Mouse (Mus musculus) intestine, embryonic 14.5 days (tissue): ENCODE results near the gene Efemp2. TPM values are rescaled to one million over a fixed set of nuclear protein-coding genes. Genes with fewer than 3 reads are reported as not detected.

ENCODE experiments used
- polyA plus RNA-seq: library from polyadenylated mRNA; unstranded; fragments of >200 nt; fragmentation: Nextera tagmentation; extraction: Ambion mirVana; gene quantifications from 2 replicates; pipeline ENCODE4 v1.2.1, GENCODE M21; 2014

The Efemp2 gene
- polyA plus RNA-seq, 1 experiment from 2014 or later, result 136 TPM

Other genes starting within 250 kb of the Efemp2 start
- gene Pacs1, start 200.8 kb upstream of the Efemp2 start, polyA plus RNA-seq, result 22.9 and 23.4 TPM in 2 replicates
- 321 and 334 TPM in 2 replicates for gene Sf3b2, start 178.5 kb upstream of the Efemp2 start, polyA plus RNA-seq
- 2.9 and 3.3 TPM in 2 replicates for gene Gal3st3, start 175.6 kb upstream of the Efemp2 start, polyA plus RNA-seq
- gene Catsper1, start 138.2 kb upstream of the Efemp2 start, polyA plus RNA-seq, result not detected in 2 replicates
- 1.8 and 2.5 TPM in 2 replicates for gene Cst6, start 124.4 kb upstream of the Efemp2 start, polyA plus RNA-seq
- gene Eif1ad, start 107.2 kb upstream of the Efemp2 start, polyA plus RNA-seq, result 55.4 and 59.7 TPM in 2 replicates
- 499 and 514 TPM in 2 replicates for gene Banf1, start 106.8 kb upstream of the Efemp2 start, polyA plus RNA-seq
- gene Sart1, start 85.3 kb upstream of the Efemp2 start, polyA plus RNA-seq, result 57.1 and 69.1 TPM in 2 replicates
- gene Tsga10ip, start 71.4 kb upstream of the Efemp2 start, polyA plus RNA-seq, result 2.8 TPM in 1 of 2 replicates, not detected in the other
- gene Drap1, start 49.0 kb upstream of the Efemp2 start, polyA plus RNA-seq, result 170 and 173 TPM in 2 replicates
- gene AI837181, start 48.8 kb upstream of the Efemp2 start, polyA plus RNA-seq, result 34.2 and 41.2 TPM in 2 replicates
- not detected in 2 replicates for gene Fosl1, start 26.4 kb upstream of the Efemp2 start, polyA plus RNA-seq
- 7.1 TPM in 2 replicates for gene Ccdc85b, start 16.1 kb upstream of the Efemp2 start, polyA plus RNA-seq
- 111 and 112 TPM in 2 replicates for gene Fibp, start 13.3 kb upstream of the Efemp2 start, polyA plus RNA-seq
- gene Ctsw, start 5.4 kb upstream of the Efemp2 start, polyA plus RNA-seq, result 1.6 and 2.0 TPM in 2 replicates
- gene Mus81, start 14.4 kb downstream of the Efemp2 start, polyA plus RNA-seq, result 37.0 and 38.3 TPM in 2 replicates
- gene Cfl1, start 16.5 kb downstream of the Efemp2 start, polyA plus RNA-seq, result 2,844 and 3,105 TPM in 2 replicates
- gene 1700020D05Rik, start 29.8 kb downstream of the Efemp2 start, polyA plus RNA-seq, result not detected in 2 replicates
- 9.4 and 10.8 TPM in 2 replicates for gene Snx32, start 36.6 kb downstream of the Efemp2 start, polyA plus RNA-seq
- gene Ovol1, start 86.7 kb downstream of the Efemp2 start, polyA plus RNA-seq, result 17.5 and 18.6 TPM in 2 replicates
- gene Ap5b1, start 94.1 kb downstream of the Efemp2 start, polyA plus RNA-seq, result 6.1 and 6.5 TPM in 2 replicates
- gene Rnaseh2c, start 127.9 kb downstream of the Efemp2 start, polyA plus RNA-seq, result 124 and 131 TPM in 2 replicates
- gene Kat5, start 136.3 kb downstream of the Efemp2 start, polyA plus RNA-seq, result 31.8 and 33.3 TPM in 2 replicates
- 46.7 and 51.2 TPM in 2 replicates for gene Rela, start 163.5 kb downstream of the Efemp2 start, polyA plus RNA-seq
- 18.0 and 21.7 TPM in 2 replicates for gene Sipa1, start 189.8 kb downstream of the Efemp2 start, polyA plus RNA-seq
- gene Map3k11, start 214.8 kb downstream of the Efemp2 start, polyA plus RNA-seq, result 23.2 and 28.8 TPM in 2 replicates
- 27.6 and 30.8 TPM in 2 replicates for gene Pcnx3, start 215.0 kb downstream of the Efemp2 start, polyA plus RNA-seq
- gene Kcnk7, start 230.4 kb downstream of the Efemp2 start, polyA plus RNA-seq, result 0.30 and 0.45 TPM in 2 replicates